Mouse (Mus musculus): ENCODE data around the gene Cdk5rap1.
A peak's percentile ranks its signal among the peaks of the same experiment; 100 is the strongest.
"Not testable (repeated sequence)": the region's sequence is repeated elsewhere in the genome, so short reads cannot be mapped to it uniquely, and the experiment has no call there.

The Cdk5rap1 gene

GRCm38 (mm10) chr2:154374807-154375601 lies 2.2 kb upstream of the Cdk5rap1 start:
- DNase-seq = no peak

GRCm38 (mm10) chr2:154373961-154374632 lies 1.3 kb upstream of the Cdk5rap1 start:
- DNase-seq = peak; percentile 50

- DNase-seq = peak; percentile 87
These were observed 520 bp downstream of the Cdk5rap1 start for GRCm38 (mm10) chr2:154372151-154372829.

GRCm38 (mm10) chr2:154367510-154367909 lies 5.3 kb downstream of the Cdk5rap1 start:
- no peak for DNase-seq

DNA sequence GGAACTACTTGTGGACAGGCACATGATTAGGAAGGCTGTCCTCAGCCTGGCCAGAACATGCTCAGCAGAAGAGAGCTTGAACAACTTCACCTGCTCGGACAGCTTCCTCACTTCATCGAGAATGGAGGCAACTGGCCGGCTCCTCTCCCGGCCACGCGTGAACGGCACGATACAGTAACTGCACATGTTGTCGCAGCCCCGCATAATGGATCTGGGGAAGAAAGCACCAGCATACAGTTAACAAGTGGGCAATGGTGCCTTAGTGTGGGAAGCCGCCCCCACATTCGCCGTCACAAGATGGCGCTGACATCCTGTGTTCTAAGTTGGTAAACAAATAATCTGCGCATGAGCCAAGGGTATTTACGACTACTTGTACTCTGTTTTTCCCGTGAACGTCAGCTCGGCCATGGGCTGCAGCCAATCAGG lies 18.8 kb downstream of the Cdk5rap1 start:
- DNase-seq = not testable (repeated sequence)

DNA sequence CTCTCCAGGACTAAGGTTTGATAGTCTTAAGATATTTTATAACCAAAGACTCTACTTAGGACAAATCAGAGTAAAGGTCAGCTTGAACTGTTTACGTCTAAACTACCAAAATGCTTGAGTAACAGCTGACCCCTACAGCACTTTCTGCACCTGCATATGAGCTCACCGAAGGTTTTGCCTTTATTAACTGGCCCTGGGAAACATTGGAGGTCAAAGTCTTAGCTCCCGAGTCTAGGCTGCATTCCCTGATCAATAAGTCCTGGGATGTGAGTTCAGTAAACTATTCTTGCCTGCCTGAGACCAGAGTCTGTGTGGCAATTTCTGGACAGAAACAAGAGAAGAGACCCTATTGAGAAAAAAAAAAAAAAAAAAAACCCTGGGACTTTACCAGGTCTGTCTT lies 24.7 kb downstream of the Cdk5rap1 start:
- DNase-seq = no peak

- no peak for DNase-seq
These were observed 33.5 kb downstream of the Cdk5rap1 start for GRCm38 (mm10) chr2:154339356-154339755.

DNA sequence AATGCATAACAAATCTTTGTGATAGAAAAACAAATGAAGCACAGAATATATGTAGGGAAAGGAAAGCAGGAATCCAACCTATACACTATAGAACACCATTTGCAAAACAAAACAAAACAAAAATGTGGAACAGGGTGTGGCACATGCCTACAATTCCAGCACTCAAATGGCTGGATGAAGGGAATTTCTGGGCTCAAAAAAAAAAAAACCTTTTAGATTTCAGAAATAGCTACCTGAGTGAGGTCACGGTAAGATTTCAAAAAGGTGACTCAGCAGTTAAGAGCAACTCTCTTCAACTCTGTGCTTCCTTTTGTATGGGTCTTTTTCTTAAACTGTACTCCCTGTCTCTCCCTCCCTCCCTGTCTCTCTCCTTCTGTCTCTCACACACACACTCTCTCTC lies 34.6 kb downstream of the Cdk5rap1 start:
- DNase-seq = no peak

DNA sequence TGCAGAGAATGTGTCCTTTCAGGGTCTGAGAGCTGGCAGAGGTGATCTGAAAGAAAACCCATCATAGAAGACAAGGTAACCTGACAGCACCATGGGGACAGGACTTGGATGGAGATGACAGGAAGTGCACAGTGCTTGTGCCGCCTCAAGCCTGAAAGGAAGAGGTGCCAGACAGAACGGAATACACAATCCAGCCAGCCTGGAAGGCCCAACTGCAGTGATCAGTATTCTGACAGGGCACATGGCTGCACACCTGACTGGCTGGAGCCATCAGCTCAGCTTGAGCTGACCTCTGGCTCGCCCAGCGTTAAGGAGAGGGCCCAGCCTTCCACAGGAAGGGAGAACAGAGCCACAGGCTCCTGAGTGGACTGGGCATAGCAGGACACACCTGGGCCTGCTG lies 37.2 kb downstream of the Cdk5rap1 start:
- DNase-seq = no peak

DNA sequence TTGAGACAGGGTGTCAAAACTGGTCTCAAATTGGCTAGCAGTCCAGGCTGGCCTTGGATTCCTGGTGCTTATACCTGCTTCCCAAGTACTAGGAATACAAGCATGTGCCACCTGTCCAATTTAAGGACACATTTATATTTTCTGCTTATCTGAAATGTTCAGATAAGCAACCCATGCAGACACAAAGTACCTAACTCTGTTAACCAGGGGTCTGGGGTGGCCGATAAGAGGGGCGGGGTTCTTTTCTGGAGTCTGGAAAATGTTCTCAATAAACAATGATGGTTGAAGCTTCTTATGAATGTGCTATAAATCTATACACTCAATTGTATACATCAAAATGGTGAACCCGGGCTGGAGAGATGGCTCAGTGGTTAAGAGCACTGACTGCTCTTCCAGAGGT lies 46.0 kb downstream of the Cdk5rap1 start:
- no peak for DNase-seq

- DNase-seq = not testable (repeated sequence)
These were observed 59.0 kb downstream of the Cdk5rap1 start for GRCm38 (mm10) chr2:154313771-154314170.

- DNase-seq = not testable (repeated sequence)
These were observed 65.9 kb downstream of the Cdk5rap1 start, which contains the start of gene Bpifb9b for GRCm38 (mm10) chr2:154306927-154307326. Gene Bpifb9b (plus strand): TSS chr2:154307227.

DNA sequence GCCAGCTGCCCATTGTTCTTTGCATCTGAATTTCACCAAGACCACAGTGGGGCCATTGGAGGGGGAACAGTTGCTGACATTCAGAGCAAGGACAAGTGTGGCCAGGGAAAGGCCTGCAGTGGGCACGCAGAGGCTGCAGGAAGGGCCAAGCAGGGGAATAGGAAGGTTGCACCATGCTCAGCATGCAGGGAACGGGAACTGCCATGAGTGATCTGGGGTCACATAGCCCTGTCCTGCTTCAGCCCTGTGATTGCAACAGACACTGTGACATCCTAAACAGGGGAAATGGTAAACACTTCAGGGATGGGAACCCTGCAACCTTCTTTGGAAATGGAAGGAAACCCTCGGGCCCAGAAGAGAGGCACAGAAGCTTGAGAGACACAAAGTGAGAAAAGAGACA lies 68.2 kb downstream of the Cdk5rap1 start:
- not testable (repeated sequence) for DNase-seq

GRCm38 (mm10) chr2:154301763-154302162 lies 71.0 kb downstream of the Cdk5rap1 start:
- no peak for DNase-seq

- DNase-seq = peak; percentile 19
These were observed 72.3 kb downstream of the Cdk5rap1 start for GRCm38 (mm10) chr2:154300496-154300895.

GRCm38 (mm10) chr2:154294746-154295145 lies 78.1 kb downstream of the Cdk5rap1 start:
- DNase-seq = peak; percentile 25

GRCm38 (mm10) chr2:154292833-154293232 lies 80.0 kb downstream of the Cdk5rap1 start:
- DNase-seq = no peak

DNA sequence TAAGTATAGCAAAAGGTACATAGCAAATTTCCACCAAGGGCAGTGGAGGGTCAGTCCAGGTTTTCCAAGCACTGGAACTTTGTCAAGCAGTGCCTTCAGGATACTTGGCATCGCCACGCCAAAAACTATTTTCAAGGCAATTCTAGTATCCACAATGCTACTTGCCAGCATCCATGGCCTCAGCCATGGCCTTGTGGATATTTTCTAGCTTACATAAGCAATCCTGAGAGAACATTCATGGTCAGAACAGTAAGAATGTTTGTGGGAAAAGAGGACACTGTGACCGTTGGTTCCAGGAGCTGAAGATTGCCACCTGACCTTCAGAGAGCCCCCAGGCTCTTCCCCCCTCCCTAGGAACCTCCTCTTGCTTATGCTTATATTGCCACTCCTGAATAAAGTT lies 80.9 kb downstream of the Cdk5rap1 start:
- not testable (repeated sequence) for DNase-seq

All from cerebellum, adult 8-10 months (tissue).